Mouse (Mus musculus): ENCODE data around the gene Amotl2. TPM values are rescaled to one million over a fixed set of nuclear protein-coding genes. Genes with fewer than 3 reads are reported as not detected.

Amotl2 gene
- polyA plus RNA-seq (2014; fragmentation: Nextera tagmentation; extraction: Ambion mirVana) = 17.4 and 18.8 TPM in 2 replicates

GRCm38 (mm10) chr9:102716481-102717163, at the start of gene Amotl2:
Amotl2 (plus strand) TSS chr9:102716672.
- Histone ChIP-seq H3K9ac (ENCODE audit: low read depth, low read length) (peak within 1 kb of the TSS; percentile 80), H3K4me1 (replicated peaks; ENCODE audit: control insufficient read depth, insufficient read depth, low read length) (peaks cover 24% of the 10 kb centered on the region), H3K4me3 (ENCODE audit: low read depth, low read length) (peak within 1 kb of the TSS; percentile 70), H3K27ac (ENCODE audit: low read depth, low read length) (peak within 1 kb of the TSS; percentile 88), H3K36me3 (ENCODE audit: control insufficient read depth, insufficient read depth, low read length) (peaks cover 6% of the 10 kb centered on the region; the same call in 1 of the 2 replicates), H3K9me3 (ENCODE audit: control insufficient read depth, low read length) (no peaks in the 10 kb centered on the region), H3K27me3 (replicated peaks; ENCODE audit: control insufficient read depth, insufficient read depth, low read length) (peaks cover 49% of the 10 kb centered on the region), H3K4me2 (peak within 1 kb of the TSS; percentile 87)
- ATAC-seq (replicated peaks; ENCODE audit: low FRiP score) (no peak), DNase-seq (ENCODE audit: low spot score) (no peak)
- 5% methylated on average over 22 of the region's 22 CpGs for WGBS

- Histone ChIP-seq H3K36me3 (ENCODE audit: control insufficient read depth, insufficient read depth, low read length) (no peaks in the 10 kb centered on the region), H3K4me3 (ENCODE audit: low read depth, low read length) (no peak overlapping the region), H3K27me3 (replicated peaks; ENCODE audit: control insufficient read depth, insufficient read depth, low read length) (no peaks in the 10 kb centered on the region), H3K9ac (ENCODE audit: low read depth, low read length) (no peak overlapping the region), H3K27ac (ENCODE audit: low read depth, low read length) (no peak overlapping the region), H3K9me3 (ENCODE audit: control insufficient read depth, low read length) (no peaks in the 10 kb centered on the region), H3K4me2 (no peak overlapping the region), H3K4me1 (replicated peaks; ENCODE audit: control insufficient read depth, insufficient read depth, low read length) (no peaks in the 10 kb centered on the region)
- WGBS = 49% methylated on average over 6 of the region's 6 CpGs
- DNase-seq (ENCODE audit: low spot score) (no peak), ATAC-seq (replicated peaks; ENCODE audit: low FRiP score) (no peak)
Observed at GRCm38 (mm10) chr9:102668115-102668514, 48.4 kb upstream of the Amotl2 start.

GRCm38 (mm10) chr9:102668906-102669305, 47.6 kb upstream of the Amotl2 start:
- ATAC-seq (replicated peaks; ENCODE audit: low FRiP score) (no peak), DNase-seq (ENCODE audit: low spot score) (no peak)
- H3K9me3 ChIP-seq (ENCODE audit: control insufficient read depth, low read length) = no peaks in the 10 kb centered on the region
- H3K27me3 ChIP-seq (replicated peaks; ENCODE audit: control insufficient read depth, insufficient read depth, low read length) = no peaks in the 10 kb centered on the region
- H3K9ac ChIP-seq (ENCODE audit: low read depth, low read length) = no peak overlapping the region
- no peaks in the 10 kb centered on the region for H3K36me3 ChIP-seq (ENCODE audit: control insufficient read depth, insufficient read depth, low read length)
- H3K4me2 ChIP-seq = no peak overlapping the region
- no peak overlapping the region for H3K4me3 ChIP-seq (ENCODE audit: low read depth, low read length)
- no peak overlapping the region for H3K27ac ChIP-seq (ENCODE audit: low read depth, low read length)
- 84% methylated on average over 12 of the region's 12 CpGs for WGBS
- H3K4me1 ChIP-seq (replicated peaks; ENCODE audit: control insufficient read depth, insufficient read depth, low read length) = no peaks in the 10 kb centered on the region

GRCm38 (mm10) chr9:102673381-102673780, 43.1 kb upstream of the Amotl2 start:
- Histone ChIP-seq H3K4me2 (no peak overlapping the region), H3K27ac (ENCODE audit: low read depth, low read length) (no peak overlapping the region), H3K9ac (ENCODE audit: low read depth, low read length) (no peak overlapping the region), H3K27me3 (replicated peaks; ENCODE audit: control insufficient read depth, insufficient read depth, low read length) (no peaks in the 10 kb centered on the region), H3K36me3 (ENCODE audit: control insufficient read depth, insufficient read depth, low read length) (no peaks in the 10 kb centered on the region), H3K9me3 (ENCODE audit: control insufficient read depth, low read length) (no peaks in the 10 kb centered on the region), H3K4me1 (replicated peaks; ENCODE audit: control insufficient read depth, insufficient read depth, low read length) (no peaks in the 10 kb centered on the region), H3K4me3 (ENCODE audit: low read depth, low read length) (no peak overlapping the region)
- no peak for ATAC-seq (replicated peaks; ENCODE audit: low FRiP score)
- WGBS = 79% methylated on average over 7 of the region's 7 CpGs
- DNase-seq (ENCODE audit: low spot score) = no peak

- Histone ChIP-seq H3K4me2 (no peak overlapping the region), H3K9ac (ENCODE audit: low read depth, low read length) (no peak overlapping the region), H3K36me3 (ENCODE audit: control insufficient read depth, insufficient read depth, low read length) (no peaks in the 10 kb centered on the region), H3K4me3 (ENCODE audit: low read depth, low read length) (no peak overlapping the region), H3K9me3 (ENCODE audit: control insufficient read depth, low read length) (no peaks in the 10 kb centered on the region), H3K27me3 (replicated peaks; ENCODE audit: control insufficient read depth, insufficient read depth, low read length) (no peaks in the 10 kb centered on the region), H3K4me1 (replicated peaks; ENCODE audit: control insufficient read depth, insufficient read depth, low read length) (no peaks in the 10 kb centered on the region), H3K27ac (ENCODE audit: low read depth, low read length) (no peak overlapping the region)
- ATAC-seq (replicated peaks; ENCODE audit: low FRiP score) = no peak
- DNase-seq (ENCODE audit: low spot score) = no peak
- 64% methylated on average over 5 of the region's 5 CpGs for WGBS
Observed at GRCm38 (mm10) chr9:102675922-102676321, 40.5 kb upstream of the Amotl2 start.

GRCm38 (mm10) chr9:102681470-102681869, 35.0 kb upstream of the Amotl2 start:
- no peaks in the 10 kb centered on the region for H3K36me3 ChIP-seq (ENCODE audit: control insufficient read depth, insufficient read depth, low read length)
- 44% methylated on average over 7 of the region's 7 CpGs for WGBS
- no peak overlapping the region for H3K4me3 ChIP-seq (ENCODE audit: low read depth, low read length)
- no peaks in the 10 kb centered on the region for H3K27me3 ChIP-seq (replicated peaks; ENCODE audit: control insufficient read depth, insufficient read depth, low read length)
- H3K9ac ChIP-seq (ENCODE audit: low read depth, low read length) = no peak overlapping the region
- ATAC-seq (replicated peaks; ENCODE audit: low FRiP score) (no peak), DNase-seq (ENCODE audit: low spot score) (no peak)
- H3K4me1 ChIP-seq (replicated peaks; ENCODE audit: control insufficient read depth, insufficient read depth, low read length) = no peaks in the 10 kb centered on the region
- no peaks in the 10 kb centered on the region for H3K9me3 ChIP-seq (ENCODE audit: control insufficient read depth, low read length)
- H3K27ac ChIP-seq (ENCODE audit: low read depth, low read length) = no peak overlapping the region
- H3K4me2 ChIP-seq = no peak overlapping the region

- Histone ChIP-seq H3K27me3 (replicated peaks; ENCODE audit: control insufficient read depth, insufficient read depth, low read length) (peaks cover 30% of the 10 kb centered on the region), H3K4me1 (replicated peaks; ENCODE audit: control insufficient read depth, insufficient read depth, low read length) (peaks cover 6% of the 10 kb centered on the region; the same call in 1 of the 2 replicates), H3K9ac (ENCODE audit: low read depth, low read length) (no peak overlapping the region), H3K27ac (ENCODE audit: low read depth, low read length) (no peak overlapping the region), H3K36me3 (ENCODE audit: control insufficient read depth, insufficient read depth, low read length) (no peaks in the 10 kb centered on the region), H3K9me3 (ENCODE audit: control insufficient read depth, low read length) (no peaks in the 10 kb centered on the region), H3K4me3 (ENCODE audit: low read depth, low read length) (no peak overlapping the region), H3K4me2 (no peak overlapping the region)
- WGBS = 58% methylated on average over 4 of the region's 4 CpGs
- ATAC-seq (replicated peaks; ENCODE audit: low FRiP score) = no peak
- no peak for DNase-seq (ENCODE audit: low spot score)
Observed at GRCm38 (mm10) chr9:102687943-102688342, 28.5 kb upstream of the Amotl2 start.

- H3K9ac ChIP-seq (ENCODE audit: low read depth, low read length) = no peak overlapping the region
- DNase-seq (ENCODE audit: low spot score) = no peak
- no peaks in the 10 kb centered on the region for H3K36me3 ChIP-seq (ENCODE audit: control insufficient read depth, insufficient read depth, low read length)
- no peak for ATAC-seq (replicated peaks; ENCODE audit: low FRiP score)
- H3K27ac ChIP-seq (ENCODE audit: low read depth, low read length) = no peak overlapping the region
- H3K4me2 ChIP-seq = peak overlapping the region; percentile 89
- H3K4me3 ChIP-seq (ENCODE audit: low read depth, low read length) = peak overlapping the region; percentile 53
- peaks cover 30% of the 10 kb centered on the region for H3K27me3 ChIP-seq (replicated peaks; ENCODE audit: control insufficient read depth, insufficient read depth, low read length)
- peaks cover 6% of the 10 kb centered on the region; the same call in 1 of the 2 replicates for H3K4me1 ChIP-seq (replicated peaks; ENCODE audit: control insufficient read depth, insufficient read depth, low read length)
- 9% methylated on average over 13 of the region's 13 CpGs for WGBS
- H3K9me3 ChIP-seq (ENCODE audit: control insufficient read depth, low read length) = no peaks in the 10 kb centered on the region
Observed at GRCm38 (mm10) chr9:102689406-102689939, 27.0 kb upstream of the Amotl2 start.

All from liver, embryonic 11.5 days (tissue).